Mouse (Mus musculus): Measurements from ENCODE around the gene Pus3.
A peak's percentile ranks its signal among the peaks of the same experiment; 100 is the strongest.

Gene Pus3

DNA sequence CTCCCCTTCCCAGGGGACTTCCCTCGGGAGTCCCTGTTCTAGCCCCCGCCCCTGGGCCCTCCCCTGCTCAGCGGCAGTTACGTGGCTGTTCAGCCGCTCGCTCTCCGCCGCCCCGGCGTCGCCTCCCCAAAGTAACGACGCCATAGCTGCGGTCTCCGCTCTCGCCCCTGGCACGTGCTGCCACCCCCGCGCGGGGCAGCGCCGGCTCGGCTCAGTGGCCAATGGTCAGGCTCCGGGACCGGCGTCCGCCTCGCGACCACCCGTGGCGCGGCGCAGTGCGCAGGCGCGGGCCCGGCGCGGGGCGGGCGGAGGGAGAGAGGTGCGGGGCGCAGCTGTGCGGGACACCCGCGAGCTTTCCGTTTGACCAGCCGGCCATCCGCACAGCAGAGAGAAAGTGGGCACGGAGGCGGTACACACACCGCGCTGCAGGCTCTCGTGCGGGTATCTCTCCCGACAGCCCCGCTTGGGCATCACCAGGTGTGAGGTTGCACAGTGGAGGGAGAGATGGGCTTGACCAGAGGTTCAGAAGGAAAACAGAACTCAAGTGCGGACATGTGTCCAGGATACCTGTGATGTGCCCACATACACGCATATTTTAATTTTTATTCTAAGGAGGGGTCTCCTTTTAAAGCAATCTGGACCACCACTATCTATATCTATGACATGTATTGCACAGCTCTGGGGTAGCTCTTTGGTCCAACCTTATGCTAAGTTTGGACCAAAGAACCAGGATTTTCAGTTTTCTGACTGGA, at the start of gene Pus3, which contains the start of gene Ddx25:
Gene Pus3, plus strand, starts transcription at position 339 of the 752 bp plus-strand sequence.
Gene Ddx25, minus strand, starts transcription at position 272 of the 752 bp plus-strand sequence.
- DNase-seq = peak; percentile 43

DNA sequence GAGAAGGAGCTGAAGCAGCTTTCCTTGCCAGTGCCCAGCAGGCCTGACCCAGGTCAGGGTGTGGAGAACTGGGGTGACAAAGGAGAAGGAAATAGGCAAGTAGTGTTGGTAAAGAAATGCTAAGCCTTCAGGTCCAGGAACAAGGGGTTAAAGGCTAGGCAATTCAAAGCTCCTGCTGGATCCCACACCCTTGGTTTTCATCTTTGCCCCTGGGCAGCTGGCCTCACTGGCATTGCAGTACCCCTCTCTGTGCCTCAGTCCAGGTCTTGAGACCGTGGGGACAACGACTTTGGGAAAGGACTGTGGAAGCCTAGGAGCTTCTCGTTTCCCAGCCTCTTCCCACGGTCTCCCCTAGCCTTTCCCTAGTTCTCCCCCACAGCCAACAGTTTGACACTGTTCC, 44.5 kb upstream of the Pus3 start:
- no peak for DNase-seq

DNA sequence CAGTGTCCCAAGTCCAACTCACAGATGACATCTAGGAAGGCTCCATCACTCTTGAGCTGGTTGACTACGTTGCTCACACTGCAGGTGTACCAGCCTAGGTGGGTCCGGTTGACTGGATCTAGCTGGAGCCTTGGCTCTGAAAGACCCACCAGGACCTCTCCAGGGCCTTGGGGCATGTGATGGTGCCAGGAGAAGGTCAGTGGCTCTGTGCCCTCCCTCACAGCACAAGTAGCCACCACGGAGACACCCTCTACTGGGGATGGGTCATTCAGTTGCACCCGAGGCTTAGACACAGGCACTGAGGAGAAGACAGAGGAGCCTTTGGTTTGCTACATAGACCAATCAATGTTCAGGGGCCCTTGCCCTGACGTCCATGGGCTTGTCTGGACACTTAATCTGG, 42.2 kb upstream of the Pus3 start:
- DNase-seq = no peak

DNA sequence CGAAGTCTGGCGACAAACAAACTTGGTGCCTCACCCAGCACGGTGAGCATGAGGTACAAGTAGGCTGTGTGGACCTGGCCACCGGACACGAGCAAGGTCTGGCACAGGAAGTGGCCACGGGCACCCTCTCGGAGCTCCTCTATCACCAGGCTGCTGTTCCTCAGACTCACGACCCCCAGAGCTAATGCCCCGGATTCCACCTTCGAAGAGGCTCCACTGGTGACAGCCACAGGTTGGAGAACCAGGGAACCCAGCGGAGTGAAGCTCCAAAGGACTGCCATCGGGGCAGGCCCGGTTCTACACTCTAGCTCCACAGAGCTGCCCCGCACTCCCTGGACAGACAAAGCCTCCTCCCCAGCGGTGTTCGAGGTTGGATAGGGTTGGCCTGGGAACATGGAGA, 41.7 kb upstream of the Pus3 start:
- no peak for DNase-seq

- no peak for DNase-seq
These were observed 40.2 kb upstream of the Pus3 start, which contains the start of gene Gm1113 for GRCm38 (mm10) chr9:35518169-35518568. TSS of gene Gm1113 (minus strand) at chr9:35518269.

DNA sequence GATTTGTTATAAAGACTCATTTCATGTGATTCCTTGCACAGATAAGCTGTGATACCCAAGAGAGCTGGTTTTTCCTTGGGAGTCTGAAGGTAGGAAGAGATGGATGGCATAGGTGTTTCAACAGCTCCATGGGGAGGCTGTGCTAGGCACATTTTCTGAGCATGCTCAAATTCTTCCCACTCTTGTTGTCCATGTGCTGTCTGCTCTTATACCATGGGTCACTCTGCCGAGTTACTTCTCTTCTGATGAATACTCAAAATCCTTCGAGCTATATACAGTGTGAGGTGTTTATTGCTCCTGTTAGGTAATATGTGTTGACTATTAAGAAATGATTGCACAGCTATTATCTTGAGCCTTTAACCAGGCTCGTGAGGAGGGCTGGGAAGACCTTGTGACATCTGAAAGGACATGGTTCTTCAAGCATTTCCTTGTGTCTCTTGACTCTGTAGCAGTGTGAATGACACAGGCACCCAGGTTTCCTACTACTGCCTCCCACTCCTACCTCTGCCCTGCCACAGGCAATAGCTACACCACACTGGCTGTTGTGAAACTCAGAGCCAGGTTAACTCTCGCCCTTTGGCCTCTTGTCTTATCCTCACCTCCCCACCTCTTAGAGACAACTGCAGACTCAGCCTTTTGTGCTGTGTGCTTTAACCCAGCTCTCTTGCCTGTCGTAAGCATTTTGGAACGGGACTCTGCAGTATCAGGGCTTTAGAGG, 37.6 kb upstream of the Pus3 start:
- DNase-seq = no peak

GRCm38 (mm10) chr9:35522241-35522640, 36.2 kb upstream of the Pus3 start:
- no peak for DNase-seq

DNA sequence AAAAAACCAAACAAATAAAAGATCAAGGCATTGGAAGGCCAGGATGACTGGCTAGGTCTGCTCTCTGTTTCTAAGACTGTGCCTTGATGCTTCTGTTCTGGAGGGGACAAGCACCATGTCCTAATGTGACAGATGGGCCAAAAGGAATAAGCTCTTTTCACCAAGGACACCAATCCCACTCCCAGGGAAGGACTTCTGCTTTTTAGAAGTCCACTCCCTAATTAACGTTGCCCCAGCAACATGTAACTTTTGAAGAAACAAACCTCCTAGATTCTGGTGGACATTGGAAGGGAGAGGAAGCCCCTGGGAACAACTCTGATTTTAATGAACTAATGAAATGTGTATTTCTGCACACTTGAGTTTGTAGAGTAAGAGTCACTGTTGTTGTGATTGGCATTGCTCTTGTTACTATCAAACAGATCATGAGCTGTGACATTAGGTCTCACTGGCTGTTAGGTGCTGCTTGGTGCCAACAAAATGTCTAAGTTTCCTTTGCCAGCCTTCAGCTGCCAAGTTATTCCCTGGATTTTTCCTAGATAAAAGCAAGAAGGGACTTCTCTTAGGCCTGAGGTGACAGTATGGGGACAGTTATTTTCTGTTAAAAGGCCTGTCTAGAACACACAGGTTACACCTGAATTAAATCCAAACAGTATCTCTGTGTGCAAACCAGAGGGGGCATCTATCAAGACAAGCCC, 35.4 kb upstream of the Pus3 start:
- DNase-seq = no peak

GRCm38 (mm10) chr9:35523541-35523940, 34.9 kb upstream of the Pus3 start:
- DNase-seq = no peak

DNA sequence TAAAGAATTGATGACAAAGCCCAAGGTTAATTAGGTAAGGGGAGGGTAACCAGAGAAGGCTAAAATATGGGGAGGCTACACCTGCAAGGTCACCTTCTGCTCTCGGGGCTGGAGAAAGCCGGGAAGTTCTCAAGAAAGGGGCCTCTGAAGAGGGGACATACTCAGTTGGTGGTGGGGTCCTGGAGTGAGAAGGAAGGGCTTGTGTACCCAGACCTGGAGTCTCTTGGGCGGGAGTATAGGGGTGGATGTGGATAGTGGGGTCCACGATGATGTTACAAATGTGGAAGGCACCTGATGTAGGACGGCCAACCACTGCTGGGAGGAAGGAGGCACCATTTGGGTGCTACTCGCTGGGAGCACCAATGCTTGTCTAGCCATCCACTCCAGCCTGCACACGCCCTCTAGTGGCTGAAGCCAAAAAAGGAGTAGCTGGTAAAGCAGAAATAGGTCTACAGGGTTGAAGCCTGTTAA, 34.4 kb upstream of the Pus3 start:
- peak; percentile 74 for DNase-seq

DNA sequence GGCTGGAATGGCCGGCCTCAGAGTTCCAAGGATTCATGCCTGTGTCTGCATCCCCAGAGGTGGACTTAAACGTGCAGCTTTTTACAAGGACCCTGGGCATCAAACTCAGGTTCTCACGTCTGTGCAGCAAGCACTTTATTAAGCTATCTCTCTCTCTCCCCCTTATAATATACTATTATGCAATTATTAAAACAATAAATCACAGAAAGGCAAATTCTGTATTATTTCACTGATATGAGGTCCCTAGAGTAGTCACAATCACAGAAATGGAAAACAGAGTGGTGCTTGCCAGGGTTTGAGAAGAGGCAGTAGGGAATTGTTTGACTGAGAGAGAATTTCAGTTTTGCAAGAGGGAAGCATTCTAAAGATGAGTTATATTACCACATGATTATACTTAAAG, 29.3 kb upstream of the Pus3 start:
- DNase-seq = no peak

DNA sequence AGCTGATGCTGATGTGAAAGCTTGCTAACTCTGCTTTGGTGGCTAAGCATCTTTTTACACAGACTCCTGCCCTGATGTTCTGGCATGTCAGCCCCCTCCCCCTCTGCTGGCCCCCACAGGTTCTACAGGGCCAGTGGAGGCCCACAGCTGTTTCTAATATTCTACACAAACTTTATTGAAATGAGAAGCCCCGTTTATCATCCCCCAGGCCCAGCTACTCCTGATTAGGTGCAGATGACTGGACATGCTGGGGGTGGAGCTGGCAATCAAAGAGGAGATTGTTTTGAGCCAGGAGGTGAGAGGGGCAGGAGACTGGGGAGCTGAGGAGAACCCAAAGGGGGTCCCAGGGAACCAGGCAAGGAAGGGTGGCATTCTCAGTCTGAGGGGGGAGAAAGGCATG, 28.6 kb upstream of the Pus3 start:
- DNase-seq = no peak

GRCm38 (mm10) chr9:35533266-35533665, 25.1 kb upstream of the Pus3 start:
- DNase-seq = peak; percentile 11

DNA sequence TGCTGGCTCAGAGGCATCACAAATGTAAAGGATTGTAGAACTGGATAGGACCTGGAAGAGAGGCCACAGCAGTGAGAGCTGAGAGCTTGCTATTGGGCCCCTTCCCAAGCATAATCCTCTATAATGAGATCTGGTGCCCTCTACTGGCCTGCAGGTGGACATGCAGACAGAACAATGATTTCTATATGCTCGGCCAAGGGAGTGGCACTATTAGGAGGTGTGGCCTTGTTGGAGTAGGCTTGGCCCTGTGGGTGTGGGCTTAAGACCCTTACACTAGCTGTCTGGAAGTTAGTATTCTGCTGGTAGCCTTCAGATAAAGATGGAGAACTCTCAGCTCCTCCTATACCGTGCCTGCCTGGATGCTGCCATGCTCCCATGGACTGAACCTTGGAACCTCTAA, 23.3 kb upstream of the Pus3 start:
- peak; percentile 51 for DNase-seq

- DNase-seq = no peak
These were observed 22.5 kb upstream of the Pus3 start for GRCm38 (mm10) chr9:35535876-35536275.

- DNase-seq = no peak
These were observed 19.2 kb upstream of the Pus3 start for GRCm38 (mm10) chr9:35539001-35539750.

GRCm38 (mm10) chr9:35541024-35541423, 17.4 kb upstream of the Pus3 start:
- no peak for DNase-seq

- DNase-seq = peak; percentile 76
These were observed 16.9 kb upstream of the Pus3 start for GRCm38 (mm10) chr9:35541488-35541887.

DNA sequence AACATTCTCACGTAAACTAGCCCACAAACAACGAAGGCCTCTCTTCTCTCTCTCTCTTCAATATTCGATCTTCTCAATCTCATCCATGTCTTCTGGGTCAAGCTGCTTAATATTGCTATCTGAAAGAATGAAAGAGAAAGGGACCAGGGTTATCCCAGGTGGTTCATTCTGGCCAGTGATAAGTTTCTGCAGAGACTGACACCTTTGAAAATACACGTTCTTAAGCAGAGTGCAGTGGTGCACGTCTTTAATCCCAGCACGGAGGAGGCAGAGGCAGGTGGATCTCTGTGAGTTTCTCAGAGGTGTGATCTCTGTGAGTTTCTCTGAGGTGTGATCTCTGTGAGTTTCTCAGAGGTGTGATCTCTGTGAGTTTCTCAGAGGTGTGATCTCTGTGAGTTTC, 16.5 kb upstream of the Pus3 start:
- no peak for DNase-seq

- DNase-seq = no peak
These were observed 15.1 kb upstream of the Pus3 start for GRCm38 (mm10) chr9:35543099-35543860.

DNA sequence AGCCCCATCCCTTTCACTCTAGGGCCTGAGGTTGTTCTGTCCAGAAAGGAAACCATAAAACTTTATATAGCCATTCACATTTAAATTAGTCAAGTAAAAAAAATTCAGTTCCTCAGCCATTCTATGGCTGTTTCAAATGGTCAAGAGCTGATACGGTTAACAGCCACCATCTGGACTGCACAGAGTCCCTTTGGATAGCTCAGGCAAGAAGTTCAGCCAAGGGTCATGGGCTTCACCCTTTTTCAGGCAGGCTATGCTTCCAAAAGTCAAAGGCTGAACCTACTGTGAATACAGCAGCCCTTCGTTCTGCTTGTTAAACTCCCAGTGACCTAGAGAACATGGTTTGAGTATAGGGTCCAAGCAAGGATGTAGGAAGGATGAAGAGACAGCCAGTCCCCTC, 13.7 kb upstream of the Pus3 start:
- no peak for DNase-seq

GRCm38 (mm10) chr9:35545704-35546103, 12.7 kb upstream of the Pus3 start:
- peak; percentile 0 for DNase-seq
